Mouse (Mus musculus) right cerebral cortex, postnatal 10 days (tissue): Measurements from ENCODE around the gene Ccr1l1.
"Not testable (repeated sequence)": the region's sequence is repeated elsewhere in the genome, so short reads cannot be mapped to it uniquely, and the experiment has no call there.

Source experiments
- DNase-seq, 2 experiments: peaks; one replicate each; pipeline ENCODE4 v3.0.0; 2021; ENCODE audit warnings: low spot score in 2 of 2

Gene Ccr1l1

DNA sequence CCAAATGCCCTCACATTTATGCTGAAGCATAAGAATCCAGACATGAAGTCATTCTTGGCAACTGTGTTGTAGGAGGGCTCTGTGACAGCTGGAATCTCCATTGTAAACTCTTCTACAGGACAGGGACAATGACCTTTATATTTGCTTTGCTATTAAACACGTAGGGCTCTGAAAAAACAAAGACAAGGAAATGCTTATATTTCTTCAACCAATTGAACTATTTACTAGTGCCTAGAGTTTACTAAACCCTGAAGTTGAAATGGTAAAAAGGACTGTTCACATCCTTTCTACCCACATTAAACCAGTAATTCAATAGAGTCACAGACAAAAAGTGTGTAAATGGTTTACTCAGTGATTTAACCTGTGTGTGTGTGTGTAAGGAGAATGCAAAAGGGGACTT is at the start of gene Ccr1l1:
Gene Ccr1l1 (minus strand): TSS at position 101 of the 400 bp plus-strand sequence.
- no peak for DNase-seq

DNA sequence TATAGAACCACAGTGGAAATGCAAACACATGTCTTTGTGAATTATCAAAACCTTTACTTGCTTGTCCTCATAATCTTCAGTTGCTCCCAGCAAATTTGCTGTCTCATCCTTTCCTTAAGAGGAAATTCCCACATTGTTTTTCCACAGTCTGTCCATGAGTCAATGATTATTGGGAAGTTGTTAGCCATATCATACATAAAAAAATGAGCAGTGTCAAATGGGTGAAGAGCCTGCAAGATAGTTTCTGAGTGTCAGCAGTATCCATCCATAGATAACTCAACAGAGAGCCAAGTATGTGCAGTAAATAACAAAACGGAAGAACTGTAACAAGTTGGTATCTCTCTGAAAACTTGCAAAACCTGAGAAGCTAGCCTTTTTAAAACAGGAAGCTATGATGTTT is 43.5 kb upstream of the Ccr1l1 start, which contains the start of gene Ccr3:
Gene Ccr3 (plus strand): TSS at position 301 of the 400 bp plus-strand sequence.
- no peak for DNase-seq

DNA sequence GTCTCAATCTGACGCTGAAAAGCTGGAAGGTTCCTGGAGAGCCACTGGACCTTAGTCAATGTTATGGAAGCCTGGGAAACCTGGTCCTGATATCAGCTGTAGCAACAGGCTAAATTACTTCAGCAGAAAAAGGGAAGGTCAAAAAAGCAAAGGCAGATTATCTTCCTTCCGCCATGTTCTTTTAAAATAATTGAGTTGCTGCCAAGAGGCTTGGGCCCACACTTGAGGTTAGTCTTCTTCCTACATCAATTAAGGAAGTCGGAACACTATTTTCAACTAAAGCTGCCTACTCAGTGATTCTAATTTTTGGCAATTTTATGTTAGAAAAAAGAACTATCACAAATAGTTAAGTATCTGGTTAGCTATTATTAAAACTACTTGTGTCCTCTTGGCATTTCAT is 41.7 kb upstream of the Ccr1l1 start:
- no peak for DNase-seq

DNA sequence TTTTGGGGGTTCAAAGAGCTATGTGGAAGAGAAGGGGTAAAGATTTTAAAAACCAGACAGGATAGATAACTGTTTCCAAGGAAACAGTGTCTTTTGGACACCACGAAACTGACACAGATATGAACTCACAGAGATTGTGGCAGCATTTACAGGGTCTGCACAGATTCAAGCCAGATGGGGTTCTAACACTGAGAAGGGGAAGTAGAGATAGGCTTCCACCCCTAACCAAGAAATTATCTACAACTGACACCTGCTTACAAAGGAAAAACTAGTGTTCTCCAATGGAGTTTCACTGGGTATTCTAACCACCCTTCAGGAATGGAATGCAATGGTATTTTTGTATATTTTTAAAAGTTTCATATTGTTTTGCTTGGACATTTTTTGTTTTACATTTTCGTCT is 37.8 kb upstream of the Ccr1l1 start:
- DNase-seq: no peak

DNA sequence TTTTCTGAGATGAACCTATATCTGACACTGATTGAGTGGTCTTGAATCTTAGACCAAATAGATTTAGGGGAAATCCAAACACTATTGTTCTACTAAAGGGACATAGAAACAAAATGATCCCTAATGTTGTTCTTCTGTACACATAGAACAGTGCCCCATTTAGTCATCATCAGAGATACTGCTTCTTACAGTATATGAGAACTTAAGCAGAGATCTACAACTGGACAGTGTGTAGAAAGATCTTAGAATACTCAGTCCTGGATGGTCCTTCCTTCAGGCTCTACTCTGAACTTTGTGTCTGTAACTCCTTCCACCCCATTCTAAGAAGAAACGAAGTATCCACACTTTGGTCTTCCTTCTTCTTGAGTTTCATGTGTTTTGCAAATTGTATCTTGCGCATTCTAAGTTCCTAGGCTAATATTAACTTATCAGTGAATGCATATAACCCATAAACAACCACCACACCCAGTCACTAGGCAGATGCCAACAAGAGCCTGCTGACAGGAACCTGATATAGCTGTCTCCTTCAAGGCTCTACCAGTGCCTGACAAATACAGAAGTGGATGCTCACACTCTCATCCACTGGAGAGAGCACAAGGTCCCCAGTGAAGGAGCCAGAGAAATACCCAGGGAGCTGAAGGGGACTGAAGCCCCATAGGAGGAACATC is 36.9 kb upstream of the Ccr1l1 start:
- no peak for DNase-seq

DNA sequence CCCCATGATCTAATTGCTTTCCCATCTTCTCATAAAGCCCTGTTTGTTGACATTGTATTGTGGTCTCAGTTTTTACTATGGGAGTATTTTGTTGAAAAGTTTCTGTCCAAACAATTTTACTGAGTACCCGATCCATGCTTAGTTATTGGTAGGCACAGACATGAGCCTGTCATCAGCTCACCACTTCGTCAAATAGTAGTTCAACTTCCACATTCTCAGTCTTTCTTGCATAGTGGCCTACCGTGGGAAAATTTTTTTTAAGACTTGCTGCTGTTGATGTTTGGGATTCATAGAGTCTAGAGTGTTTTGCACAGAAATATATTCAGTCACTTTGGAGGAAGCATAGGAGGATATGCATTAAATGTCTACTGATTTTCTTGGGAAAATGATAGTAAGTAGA is 35.1 kb upstream of the Ccr1l1 start:
- no peak for DNase-seq

DNA sequence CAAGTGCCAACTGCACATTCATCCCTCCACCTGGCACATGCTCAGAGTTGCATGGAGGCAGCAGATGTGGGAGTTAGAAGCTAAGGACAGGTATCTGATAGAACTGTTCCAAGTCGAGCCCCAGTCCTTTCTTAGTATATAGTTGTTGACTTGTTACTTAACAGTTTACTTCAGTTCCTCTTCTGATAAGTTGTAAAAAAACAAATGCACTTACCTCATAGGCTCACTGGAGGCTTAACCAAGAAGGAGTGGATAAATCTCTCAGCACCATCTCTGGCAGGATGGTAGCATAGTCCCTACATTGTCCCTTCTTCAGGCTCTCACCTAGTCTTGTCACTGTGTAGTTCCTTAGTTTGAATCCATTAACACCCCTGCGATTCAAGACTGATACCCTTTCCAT is 34.5 kb upstream of the Ccr1l1 start:
- DNase-seq: no peak

DNA sequence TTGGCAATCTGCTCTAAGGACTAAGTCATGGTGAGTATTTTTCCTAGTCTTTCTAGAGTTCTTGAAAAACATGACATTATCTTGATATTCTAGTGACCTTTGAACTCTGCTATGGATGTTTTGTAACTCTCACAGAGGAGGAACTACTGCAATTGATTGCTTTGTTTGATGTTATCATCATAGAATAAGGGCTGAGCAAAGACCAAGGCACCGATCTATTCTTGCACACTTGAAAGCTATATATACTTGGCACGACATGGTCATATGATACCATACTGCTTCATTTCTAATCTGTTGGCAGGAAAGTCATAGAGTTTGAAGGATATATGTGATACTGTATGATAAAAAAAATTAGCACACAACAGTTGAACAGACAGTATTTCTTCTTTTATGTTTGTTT is 21.6 kb upstream of the Ccr1l1 start:
- no peak for DNase-seq

DNA sequence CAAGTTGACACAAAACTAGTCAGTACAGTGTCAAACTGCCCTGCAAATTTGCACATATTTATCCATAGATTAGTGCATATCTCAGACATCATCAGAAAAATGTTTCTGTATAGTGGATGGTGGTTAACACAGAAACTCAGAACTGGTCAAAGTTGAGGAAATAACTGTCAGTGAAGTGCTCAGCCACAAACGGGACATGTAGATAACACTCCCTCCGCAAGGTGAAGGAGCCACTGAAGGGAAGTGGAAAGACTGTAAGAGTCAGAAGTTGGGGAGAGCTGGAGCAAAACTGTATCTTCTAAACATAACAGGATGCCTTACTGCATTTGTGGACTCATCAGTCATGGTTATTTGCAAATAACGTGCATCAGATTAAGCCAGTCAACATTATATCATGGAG is 19.5 kb upstream of the Ccr1l1 start:
- no peak for DNase-seq

DNA sequence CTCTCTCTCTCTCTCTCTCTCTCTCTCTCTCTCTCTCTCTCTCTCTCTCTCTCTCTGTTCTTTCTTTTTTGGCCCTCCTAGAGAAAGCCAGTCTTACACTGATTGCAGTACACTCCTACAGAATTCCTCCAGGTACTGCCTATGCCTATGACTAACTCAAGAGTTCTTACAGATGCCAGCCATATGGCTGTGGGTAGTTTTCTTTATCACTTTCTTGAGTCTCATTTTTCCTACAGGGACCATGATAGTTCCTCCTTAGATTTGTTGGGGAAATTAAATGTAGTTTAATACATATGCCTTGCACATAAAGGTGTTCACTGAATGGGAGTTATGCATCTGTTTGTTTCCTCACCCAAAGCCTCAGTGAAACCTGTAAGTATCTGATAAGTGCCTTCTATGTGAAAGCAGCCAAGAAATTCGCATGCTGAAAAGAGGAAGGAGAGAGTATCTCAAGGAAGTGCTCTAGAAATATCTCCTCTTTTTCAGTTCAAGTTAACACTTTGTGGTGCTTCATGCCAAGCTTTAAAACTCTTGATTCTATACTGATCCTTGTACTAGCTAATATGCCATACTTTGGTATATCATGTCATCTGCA is 13.2 kb upstream of the Ccr1l1 start:
- DNase-seq: no peak

DNA sequence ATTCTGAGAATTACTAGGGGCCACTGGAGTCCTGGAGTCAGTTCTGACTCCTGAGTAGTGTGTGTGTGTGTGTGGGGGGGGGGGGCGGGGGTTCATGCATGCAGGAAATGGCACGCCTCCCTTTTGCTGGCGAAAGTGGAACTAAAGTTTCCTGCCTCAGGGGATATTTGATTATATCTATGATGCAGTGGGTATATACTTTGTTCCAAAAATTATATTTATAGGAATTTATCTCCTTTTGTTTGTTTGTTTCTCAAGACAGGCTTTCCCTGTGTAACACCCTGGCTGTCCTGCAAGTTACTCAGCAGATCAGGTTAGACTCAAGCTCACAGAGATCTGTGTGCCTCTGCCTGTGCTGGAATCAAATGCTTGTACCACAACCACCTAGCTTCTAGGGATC is 11.5 kb upstream of the Ccr1l1 start:
- no peak for DNase-seq

DNA sequence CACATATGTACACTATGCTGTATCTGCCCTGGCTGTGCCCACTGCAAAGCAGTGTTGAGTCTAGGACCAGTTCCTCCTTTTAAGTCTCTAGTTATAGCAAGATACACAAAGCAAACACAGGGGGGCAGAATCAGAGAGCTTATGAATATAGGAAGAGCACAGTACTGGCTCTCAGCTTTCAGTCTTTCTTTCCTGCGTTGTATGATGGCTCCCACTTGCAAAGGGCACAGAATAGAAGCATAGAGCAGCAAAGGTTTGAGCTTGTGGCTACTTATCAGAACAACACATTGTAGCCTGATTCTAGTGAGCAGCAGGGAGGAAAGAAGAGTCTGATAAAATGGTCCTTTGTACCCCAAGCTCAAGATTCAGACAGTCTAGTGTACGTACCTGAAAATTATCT is 8.0 kb upstream of the Ccr1l1 start:
- DNase-seq: peak; percentile 25 to 29

DNA sequence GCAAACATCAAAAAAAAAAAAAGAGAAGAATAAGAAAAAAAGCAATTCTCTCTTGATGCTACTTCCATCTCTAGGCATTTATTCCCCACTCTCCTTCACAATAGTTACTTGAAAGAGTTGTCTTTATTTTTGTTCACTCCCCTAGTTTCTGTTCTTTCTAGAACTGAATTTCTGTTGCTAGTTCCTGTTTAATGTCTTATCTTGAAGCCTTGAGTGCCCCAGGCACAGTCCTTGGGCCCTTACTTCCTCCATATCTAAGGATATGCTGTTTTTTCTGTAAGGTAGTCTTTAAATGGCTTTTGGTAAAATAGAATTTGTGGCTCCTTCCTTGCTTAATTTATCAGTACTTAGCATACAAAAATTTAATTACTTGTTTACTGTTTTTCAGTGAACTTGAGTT is 6.7 kb upstream of the Ccr1l1 start:
- no peak for DNase-seq

DNA sequence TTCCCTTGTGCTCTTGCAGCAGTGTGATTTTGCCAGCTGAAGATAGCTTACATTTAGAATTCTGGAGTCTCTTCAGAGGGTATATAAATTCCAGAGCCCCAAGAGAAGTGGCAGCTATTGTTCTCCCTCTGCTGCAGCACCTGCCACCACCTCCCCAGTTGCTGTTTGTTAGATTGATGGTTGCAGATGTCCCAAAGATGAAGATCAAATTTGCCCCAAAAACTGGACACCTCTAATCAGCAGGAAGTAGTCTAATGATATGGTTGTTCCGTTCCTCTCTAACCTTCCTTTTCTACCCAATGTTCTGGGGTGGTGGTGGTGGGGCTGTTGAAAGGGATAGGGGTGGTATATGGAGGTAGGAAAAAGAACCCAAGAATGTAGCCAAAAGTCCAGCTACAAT is 4.5 kb upstream of the Ccr1l1 start:
- no peak for DNase-seq

DNA sequence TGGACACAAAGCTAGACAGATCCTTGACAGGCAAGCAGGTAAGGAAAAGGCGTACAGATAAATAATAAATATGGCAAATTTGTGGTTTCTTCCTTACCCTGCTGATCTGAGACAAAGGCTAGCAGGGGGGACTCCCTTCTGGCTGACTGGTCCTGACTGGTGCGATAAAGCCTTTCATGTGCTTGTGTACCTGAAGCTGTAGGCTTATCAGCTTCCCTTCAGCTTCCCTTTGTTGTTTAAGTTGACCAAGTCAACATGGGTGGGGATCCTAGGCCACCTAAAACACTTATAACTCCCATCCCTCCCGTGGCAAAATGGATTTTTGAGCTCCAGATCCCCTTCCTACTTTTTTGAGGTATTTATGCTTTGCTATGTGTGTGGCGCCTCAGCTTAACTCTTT is 3.7 kb upstream of the Ccr1l1 start:
- DNase-seq: no peak

DNA sequence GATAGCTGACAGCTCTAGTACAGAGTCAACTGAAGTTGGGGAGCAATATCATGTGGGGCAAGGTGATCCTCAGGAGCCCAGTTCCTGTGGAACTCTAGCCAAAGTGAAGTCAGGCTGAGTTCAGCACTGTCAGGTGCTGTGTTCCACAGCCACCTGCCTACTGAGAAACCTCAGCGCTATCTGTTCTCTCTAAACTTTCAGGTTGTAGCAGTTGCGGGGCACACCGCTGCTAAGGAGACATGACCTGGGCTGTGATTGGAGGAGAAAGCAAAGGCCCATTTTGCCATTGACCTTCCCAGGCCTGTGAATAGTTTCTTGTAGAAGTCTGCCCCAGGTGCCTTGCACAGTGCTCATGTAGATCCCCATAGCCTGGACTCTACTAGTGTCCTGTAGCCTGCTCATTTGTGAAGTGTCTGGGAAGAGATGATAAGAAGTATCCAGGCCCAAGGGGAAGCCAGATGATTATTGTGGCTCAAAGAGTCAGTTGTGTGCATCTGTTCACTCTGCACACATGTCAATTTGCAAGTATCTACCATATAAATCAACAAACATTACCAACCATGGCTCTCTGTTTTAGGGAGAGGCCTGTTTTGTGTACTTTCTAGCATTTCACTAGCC is 2.8 kb upstream of the Ccr1l1 start:
- not testable (repeated sequence) for DNase-seq

DNA sequence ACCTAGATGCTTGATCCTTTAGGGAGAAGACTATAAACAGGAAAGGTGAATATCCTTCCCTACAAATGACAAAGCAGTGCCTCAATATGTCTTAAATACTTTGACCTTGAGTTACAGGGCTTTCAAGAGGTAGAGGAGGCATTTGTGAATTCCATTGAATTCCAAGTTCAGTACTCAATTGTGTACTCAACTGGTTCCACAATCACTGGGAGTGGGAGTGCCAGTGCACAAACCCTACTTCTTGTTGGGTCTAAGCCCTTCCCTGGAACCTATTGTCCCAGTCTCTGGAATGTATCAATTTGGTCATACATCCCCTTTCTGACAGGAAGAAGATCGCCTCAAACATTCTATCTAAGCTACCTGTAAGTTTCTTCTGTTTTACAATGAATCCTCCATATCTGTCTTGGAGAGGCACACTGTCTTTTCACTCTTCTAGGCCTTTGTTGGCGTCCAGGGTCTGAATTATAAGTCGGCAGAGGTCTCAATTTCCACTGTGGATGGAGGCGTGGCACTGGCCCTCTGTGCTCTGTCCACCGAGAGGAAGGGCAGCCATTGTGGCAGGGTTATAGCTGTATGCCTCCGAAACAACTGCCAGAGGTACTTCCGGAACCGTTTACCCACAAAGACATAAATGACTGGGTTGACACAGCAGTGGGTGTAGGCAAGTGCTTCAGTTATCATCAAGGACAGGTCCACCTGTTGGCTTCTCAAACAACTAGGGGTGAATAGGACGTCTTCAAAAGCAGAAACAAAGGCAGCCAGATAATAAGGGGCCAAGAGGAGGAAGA is 1.1 kb downstream of the Ccr1l1 start:
- DNase-seq: no peak

DNA sequence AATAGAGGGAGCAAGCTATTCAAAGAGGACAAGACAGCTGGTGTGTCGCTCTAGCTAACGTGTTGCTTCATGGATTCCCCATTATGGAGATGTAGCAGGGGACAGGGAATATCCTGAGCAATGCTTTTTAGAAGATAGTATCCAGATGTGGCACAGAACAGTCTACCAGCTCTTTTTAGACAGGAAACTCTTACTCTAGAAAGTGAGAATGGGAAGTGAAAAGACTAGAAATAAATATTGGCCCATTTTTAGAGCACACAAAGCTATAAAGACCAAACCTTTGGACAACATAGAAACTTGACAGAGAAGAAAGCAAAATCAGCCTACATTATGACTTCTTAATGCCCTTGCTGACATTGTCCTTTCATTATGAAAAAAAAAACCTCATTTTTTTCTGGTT is 2.6 kb downstream of the Ccr1l1 start:
- DNase-seq: no peak

DNA sequence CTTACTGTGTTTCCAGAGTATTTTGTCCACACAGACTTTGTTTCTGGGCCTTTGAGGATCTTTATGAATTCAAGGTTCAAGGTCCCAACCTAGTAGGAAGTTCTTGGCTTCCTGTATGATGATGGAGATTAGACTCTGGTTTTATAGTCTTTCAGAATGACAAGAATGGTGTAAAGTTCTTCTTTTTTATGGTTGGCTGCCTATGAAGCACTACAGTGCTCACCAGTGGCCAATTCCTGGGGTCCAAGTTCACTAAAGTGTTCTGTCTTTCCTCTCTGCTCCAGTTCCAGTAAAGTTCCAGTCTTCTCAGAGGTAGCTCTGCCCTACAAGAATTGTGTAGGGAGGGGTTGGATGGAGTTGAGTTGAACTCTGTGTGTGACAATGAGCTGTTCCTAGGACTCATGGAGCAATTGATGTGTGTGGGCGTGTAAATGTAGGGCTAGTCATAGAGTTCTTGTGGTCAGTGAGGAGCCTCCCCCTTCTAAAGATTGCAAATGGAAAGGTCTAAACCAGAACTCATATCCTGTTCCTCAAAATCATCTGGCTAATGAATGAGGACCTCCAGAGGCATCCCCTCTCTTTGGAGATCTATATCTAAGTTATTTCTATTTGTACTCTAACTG is 9.8 kb downstream of the Ccr1l1 start, which contains the start of gene Ccr1:
Gene Ccr1 (minus strand): TSS at position 403 of the 623 bp plus-strand sequence.
- DNase-seq: no peak

DNA sequence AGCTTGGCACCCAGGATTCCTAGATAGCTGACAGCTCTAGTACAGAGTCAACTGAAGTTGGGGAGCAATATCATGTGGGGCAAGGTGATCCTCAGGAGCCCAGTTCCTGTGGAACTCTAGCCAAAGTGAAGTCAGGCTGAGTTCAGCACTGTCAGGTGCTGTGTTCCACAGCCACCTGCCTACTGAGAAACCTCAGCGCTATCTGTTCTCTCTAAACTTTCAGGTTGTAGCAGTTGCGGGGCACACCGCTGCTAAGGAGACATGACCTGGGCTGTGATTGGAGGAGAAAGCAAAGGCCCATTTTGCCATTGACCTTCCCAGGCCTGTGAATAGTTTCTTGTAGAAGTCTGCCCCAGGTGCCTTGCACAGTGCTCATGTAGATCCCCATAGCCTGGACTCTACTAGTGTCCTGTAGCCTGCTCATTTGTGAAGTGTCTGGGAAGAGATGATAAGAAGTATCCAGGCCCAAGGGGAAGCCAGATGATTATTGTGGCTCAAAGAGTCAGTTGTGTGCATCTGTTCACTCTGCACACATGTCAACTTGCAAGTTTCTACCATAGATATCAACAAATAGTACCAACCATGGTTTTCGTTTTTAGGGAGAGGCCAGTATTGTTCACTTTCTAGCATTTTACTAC is 11.2 kb downstream of the Ccr1l1 start:
- DNase-seq: not testable (repeated sequence)

DNA sequence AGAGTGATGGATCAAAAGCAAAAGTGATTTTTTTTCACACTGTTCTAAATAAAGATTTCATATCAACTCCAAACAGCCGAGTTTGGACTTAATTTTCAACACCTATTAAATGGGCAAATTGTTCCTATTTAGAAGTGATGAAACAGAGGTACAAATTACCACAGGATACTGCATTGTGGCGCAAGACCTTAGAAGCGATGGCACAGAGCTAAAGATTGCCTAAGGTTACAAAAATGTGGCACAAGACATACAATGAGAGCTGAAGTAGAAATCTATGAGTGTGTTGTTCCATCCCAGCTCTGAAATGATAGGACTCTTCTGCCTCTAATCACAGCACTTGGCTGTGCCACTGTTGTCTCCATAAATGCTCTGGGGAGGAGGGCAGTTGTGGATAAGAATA is 13.4 kb downstream of the Ccr1l1 start:
- DNase-seq: no peak

DNA sequence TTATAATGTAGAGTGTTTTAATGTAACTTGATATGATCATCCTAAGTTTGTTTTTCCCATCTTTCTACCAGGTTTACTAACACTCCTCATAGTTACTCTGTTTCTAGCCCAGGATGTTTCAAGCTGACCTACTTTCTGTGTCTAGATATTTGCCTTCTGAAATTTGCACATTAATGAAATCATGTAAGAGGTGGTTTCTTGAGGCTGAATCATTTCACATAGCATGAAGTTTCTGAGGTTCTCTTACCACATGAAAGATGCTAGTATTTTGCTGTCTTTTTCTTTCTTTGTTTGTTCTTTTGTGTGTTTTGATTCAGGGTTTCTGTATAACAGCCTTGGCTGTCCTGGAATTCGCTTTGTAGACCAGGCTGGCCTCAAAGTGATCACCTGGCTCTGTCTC is 18.0 kb downstream of the Ccr1l1 start:
- no peak for DNase-seq
